Mouse (Mus musculus): ENCODE measurements around the gene Spns3. TPM values are rescaled to one million over a fixed set of nuclear protein-coding genes. Genes with fewer than 3 reads are reported as not detected.

Gene Spns3
- polyA plus RNA-seq, 1 experiment from 2014 or later: 0.28 TPM

Other genes starting within 250 kb of the Spns3 start
- 1.5 and 1.6 TPM in 2 replicates for gene Xaf1, start 248.9 kb downstream of the Spns3 start, polyA plus RNA-seq (2016; fragmentation: Nextera tagmentation; extraction: Ambion mirVana)
- not detected in 2 replicates for gene Fbxo39, start 236.1 kb downstream of the Spns3 start, polyA plus RNA-seq (2016; fragmentation: Nextera tagmentation; extraction: Ambion mirVana)
- 0.39 and 2.0 TPM in 2 replicates for gene Tekt1, start 188.1 kb downstream of the Spns3 start, polyA plus RNA-seq (2016; fragmentation: Nextera tagmentation; extraction: Ambion mirVana)
- gene Smtnl2, start 138.8 kb downstream of the Spns3 start, polyA plus RNA-seq (2016; fragmentation: Nextera tagmentation; extraction: Ambion mirVana): 148 and 184 TPM in 2 replicates
- gene Ggt6, start 115.0 kb downstream of the Spns3 start, polyA plus RNA-seq (2016; fragmentation: Nextera tagmentation; extraction: Ambion mirVana): not detected in 2 replicates
- 133 and 186 TPM in 2 replicates for gene Mybbp1a, start 109.2 kb downstream of the Spns3 start, polyA plus RNA-seq (2016; fragmentation: Nextera tagmentation; extraction: Ambion mirVana)
- gene Spns2, start 60.6 kb downstream of the Spns3 start, polyA plus RNA-seq (2016; fragmentation: Nextera tagmentation; extraction: Ambion mirVana): 5.7 and 7.1 TPM in 2 replicates
- 61.6 and 70.1 TPM in 2 replicates for gene Ube2g1, start 56.8 kb upstream of the Spns3 start, polyA plus RNA-seq (2016; fragmentation: Nextera tagmentation; extraction: Ambion mirVana)
- 21.9 and 28.2 TPM in 2 replicates for gene Ankfy1, start 139.5 kb upstream of the Spns3 start, polyA plus RNA-seq (2016; fragmentation: Nextera tagmentation; extraction: Ambion mirVana)
- gene Cyb5d2, start 245.6 kb upstream of the Spns3 start, polyA plus RNA-seq (2016; fragmentation: Nextera tagmentation; extraction: Ambion mirVana): 4.6 and 6.0 TPM in 2 replicates
- 6.8 and 7.5 TPM in 2 replicates for gene Zzef1, start 245.7 kb upstream of the Spns3 start, polyA plus RNA-seq (2016; fragmentation: Nextera tagmentation; extraction: Ambion mirVana)